Comparison of ENCODE assay signal across 1 mouse cellular context in the genomic region with DNA sequence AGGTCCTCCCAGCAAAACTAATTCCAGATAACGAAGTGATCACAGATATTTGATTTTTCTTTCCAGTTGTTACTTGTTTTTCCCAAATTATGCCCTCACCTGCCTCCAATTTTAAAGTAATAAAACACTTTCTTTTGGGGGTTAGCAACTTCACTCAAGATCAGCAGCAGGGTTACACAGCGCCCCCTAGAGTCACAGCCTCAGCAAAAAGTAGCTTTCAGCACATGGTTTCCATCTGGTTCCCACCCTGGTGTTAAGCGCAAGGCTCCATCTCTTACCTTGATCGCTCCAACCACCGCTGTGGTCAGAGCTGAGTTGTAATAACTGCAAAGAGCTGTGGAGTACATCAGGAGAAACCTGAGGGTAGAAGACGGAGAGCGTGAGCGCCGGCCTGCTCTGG.
TF ChIP-seq lines count a peak whose summit lies in the region.

No protein-coding gene starts in this region.

TF ChIP-seq in CH12.LX, 34 proteins besides CTCF, POLR2A, EP300 and RAD21 (continued from another document):
- no peak for TF ChIP-seq E2F4 (IDR thresholded peaks at IDR 0.05; ENCODE audit: insufficient replicate concordance, low read depth, low read length)
- no peak for TF ChIP-seq MEF2A (IDR thresholded peaks at IDR 0.05; ENCODE audit: borderline replicate concordance, low read depth, low read length)
- TF ChIP-seq MYC (IDR thresholded peaks at IDR 0.05; ENCODE audit: low read depth, low read length): 0 out of 2 replicates have a peak, but pooled peaks have one; percentile 39
